Mouse (Mus musculus): ENCODE data around the gene Rilp.

- TF ChIP-seq NELFE (IDR thresholded peaks at IDR 0.05; ENCODE audit: low read depth, low read length) = no peak
- TF ChIP-seq GABPA (IDR thresholded peaks at IDR 0.05; ENCODE audit: low read depth, low read length) = no peak
- TF ChIP-seq POLR2A (IDR thresholded peaks at IDR 0.05; ENCODE audit: control insufficient read depth in 1 of 2, insufficient read depth in 1 of 2, low read depth in 1 of 2, low read length in 2 of 2, poor library complexity in 1 of 2) = no peak
- no peak for TF ChIP-seq E2F4 (IDR thresholded peaks at IDR 0.05; ENCODE audit: borderline replicate concordance, low read depth, low read length)
- no peak for TF ChIP-seq POLR2AphosphoS5 (IDR thresholded peaks at IDR 0.05; ENCODE audit: borderline replicate concordance, low read depth, low read length)
- no peak for TF ChIP-seq ELF1 (IDR thresholded peaks at IDR 0.05; ENCODE audit: low read depth, low read length)
- TF ChIP-seq TBP (IDR thresholded peaks at IDR 0.05; ENCODE audit: low read depth, low read length) = no peak
- no peak for TF ChIP-seq EP300 (IDR thresholded peaks at IDR 0.05; ENCODE audit: low read depth in 1 of 2, low read length in 2 of 2)
- no peak for TF ChIP-seq ETS1 (IDR thresholded peaks at IDR 0.05; ENCODE audit: low read depth, low read length)
- no peak for TF ChIP-seq RCOR1 (IDR thresholded peaks at IDR 0.05; ENCODE audit: low read depth, low read length)
Observed at GRCm38 (mm10) chr11:75469261-75469660, 40.6 kb upstream of the Rilp start.

Measured in MEL (cell line).